Mouse (Mus musculus): ENCODE data around the gene Fkbp6.

DNA sequence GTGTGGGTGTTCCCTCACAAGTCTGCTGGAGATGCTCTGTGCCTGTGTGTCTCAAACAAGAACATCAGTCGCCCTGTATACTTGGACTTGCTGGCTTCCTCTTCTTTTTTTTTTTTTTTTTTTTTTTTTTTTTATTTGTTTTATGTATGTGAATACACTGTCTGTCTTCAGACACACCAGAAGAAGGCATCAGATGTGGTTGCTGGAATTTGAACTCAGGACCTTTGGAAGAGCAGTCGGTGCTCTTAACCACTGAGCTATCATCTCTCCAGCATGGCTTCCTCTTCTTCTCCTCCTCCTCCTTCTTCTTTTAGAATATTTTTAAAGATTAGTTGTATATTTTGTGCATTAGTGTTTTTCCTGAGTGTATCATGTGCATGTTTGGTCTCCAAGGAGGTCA, 7.7 kb upstream of the Fkbp6 start:
- no peak for TF ChIP-seq POLR2A (IDR thresholded peaks at IDR 0.05; ENCODE audit: low read depth, low read length)
- no peak for TF ChIP-seq CTCF (IDR thresholded peaks at IDR 0.05; ENCODE audit: borderline replicate concordance, insufficient read depth, low read length)
